Mouse (Mus musculus): ENCODE results near the gene Foxp2.

The Foxp2 gene

GRCm38 (mm10) chr6:15378261-15378660 lies 477.1 kb downstream of the Foxp2 start:
- DNase-seq: no peak

GRCm38 (mm10) chr6:15396462-15396861 lies 495.3 kb downstream of the Foxp2 start:
- no peak for DNase-seq

GRCm38 (mm10) chr6:15397485-15397884 lies 496.3 kb downstream of the Foxp2 start:
- DNase-seq: no peak

- no peak for DNase-seq
These were observed 500.0 kb downstream of the Foxp2 start for GRCm38 (mm10) chr6:15401138-15401537.

- no peak for DNase-seq
These were observed 500.9 kb downstream of the Foxp2 start for GRCm38 (mm10) chr6:15402026-15402425.

- no peak for DNase-seq
These were observed 514.0 kb downstream of the Foxp2 start for GRCm38 (mm10) chr6:15415099-15415498.

- no peak for DNase-seq
These were observed 558.6 kb downstream of the Foxp2 start for GRCm38 (mm10) chr6:15459701-15460100.

- no peak for DNase-seq
These were observed 562.2 kb downstream of the Foxp2 start for GRCm38 (mm10) chr6:15463390-15463789.

GRCm38 (mm10) chr6:15465471-15465870 lies 564.3 kb downstream of the Foxp2 start:
- no peak for DNase-seq

GRCm38 (mm10) chr6:15466634-15467033 lies 565.5 kb downstream of the Foxp2 start:
- no peak for DNase-seq

- DNase-seq: no peak
These were observed 585.8 kb downstream of the Foxp2 start for GRCm38 (mm10) chr6:15486909-15487308.

Measured in heart, adult 11 months (tissue).